Mouse (Mus musculus): ENCODE measurements around the gene Pllp. TPM values are rescaled to one million over a fixed set of nuclear protein-coding genes. Genes with fewer than 3 reads are reported as not detected.

Pllp gene
- polyA plus RNA-seq, 1 experiment from 2014 or later: 1.6 TPM

GRCm38 (mm10) chr8:94666456-94667308, 29.4 kb downstream of the Pllp start, which contains the start of gene Arl2bp:
TSS of gene Arl2bp (plus strand) at chr8:94666600.
- H3K27me3 ChIP-seq (replicated peaks; ENCODE audit: control insufficient read depth, insufficient read depth, low read length): no peaks in the 10 kb centered on the region
- H3K4me3 ChIP-seq (replicated peaks; ENCODE audit: low read length): peak within 1 kb of the TSS; percentile 97
- peaks cover 15% of the 10 kb centered on the region for H3K4me1 ChIP-seq (replicated peaks; ENCODE audit: control insufficient read depth, insufficient read depth, low read length)
- peaks cover 10% of the 10 kb centered on the region; the same call in 1 of the 2 replicates for H3K36me3 ChIP-seq (ENCODE audit: control insufficient read depth, insufficient read depth)
- ATAC-seq: peak; percentile 99
- H3K9me3 ChIP-seq (ENCODE audit: control insufficient read depth, low read length): no peaks in the 10 kb centered on the region
- H3K9ac ChIP-seq (replicated peaks; ENCODE audit: low read depth, low read length): peak within 1 kb of the TSS; percentile 99
- under 1% methylated on average over 74 of the region's 74 CpGs for WGBS
- peak within 1 kb of the TSS; percentile 84 for H3K4me2 ChIP-seq (ENCODE audit: low read length)
- H3K27ac ChIP-seq (ENCODE audit: low read length): peak within 1 kb of the TSS; percentile 90

GRCm38 (mm10) chr8:94664722-94665121, 31.4 kb downstream of the Pllp start:
- Histone ChIP-seq H3K4me1 (replicated peaks; ENCODE audit: control insufficient read depth, insufficient read depth, low read length) (peaks cover 15% of the 10 kb centered on the region), H3K4me2 (ENCODE audit: low read length) (no peak overlapping the region), H3K9me3 (ENCODE audit: control insufficient read depth, low read length) (no peaks in the 10 kb centered on the region), H3K27me3 (replicated peaks; ENCODE audit: control insufficient read depth, insufficient read depth, low read length) (no peaks in the 10 kb centered on the region), H3K4me3 (replicated peaks; ENCODE audit: low read length) (no peak overlapping the region), H3K27ac (ENCODE audit: low read length) (no peak overlapping the region), H3K9ac (replicated peaks; ENCODE audit: low read depth, low read length) (no peak overlapping the region), H3K36me3 (ENCODE audit: control insufficient read depth, insufficient read depth) (peaks cover 5% of the 10 kb centered on the region; the same call in 1 of the 2 replicates)
- ATAC-seq: no peak
- 89% methylated on average over 2 of the region's 2 CpGs for WGBS

GRCm38 (mm10) chr8:94660418-94660817, 35.7 kb downstream of the Pllp start:
- Histone ChIP-seq H3K4me2 (ENCODE audit: low read length) (no peak overlapping the region), H3K36me3 (ENCODE audit: control insufficient read depth, insufficient read depth) (peaks cover 19% of the 10 kb centered on the region), H3K9me3 (ENCODE audit: control insufficient read depth, low read length) (no peaks in the 10 kb centered on the region), H3K4me1 (replicated peaks; ENCODE audit: control insufficient read depth, insufficient read depth, low read length) (no peaks in the 10 kb centered on the region), H3K9ac (replicated peaks; ENCODE audit: low read depth, low read length) (no peak overlapping the region), H3K27ac (ENCODE audit: low read length) (no peak overlapping the region), H3K4me3 (replicated peaks; ENCODE audit: low read length) (no peak overlapping the region), H3K27me3 (replicated peaks; ENCODE audit: control insufficient read depth, insufficient read depth, low read length) (no peaks in the 10 kb centered on the region)
- ATAC-seq: no peak
- 94% methylated on average over 4 of the region's 4 CpGs for WGBS

- no peak overlapping the region for H3K4me2 ChIP-seq (ENCODE audit: low read length)
- H3K36me3 ChIP-seq (ENCODE audit: control insufficient read depth, insufficient read depth): peaks cover 27% of the 10 kb centered on the region
- no peaks in the 10 kb centered on the region for H3K4me1 ChIP-seq (replicated peaks; ENCODE audit: control insufficient read depth, insufficient read depth, low read length)
- H3K9me3 ChIP-seq (ENCODE audit: control insufficient read depth, low read length): no peaks in the 10 kb centered on the region
- no peaks in the 10 kb centered on the region for H3K27me3 ChIP-seq (replicated peaks; ENCODE audit: control insufficient read depth, insufficient read depth, low read length)
- no peak overlapping the region for H3K27ac ChIP-seq (ENCODE audit: low read length)
- no peak overlapping the region for H3K4me3 ChIP-seq (replicated peaks; ENCODE audit: low read length)
- no peak overlapping the region for H3K9ac ChIP-seq (replicated peaks; ENCODE audit: low read depth, low read length)
- no peak for ATAC-seq
- WGBS: 86% methylated on average over 2 of the region's 2 CpGs
These were observed 38.0 kb downstream of the Pllp start for GRCm38 (mm10) chr8:94658031-94658430.

DNA sequence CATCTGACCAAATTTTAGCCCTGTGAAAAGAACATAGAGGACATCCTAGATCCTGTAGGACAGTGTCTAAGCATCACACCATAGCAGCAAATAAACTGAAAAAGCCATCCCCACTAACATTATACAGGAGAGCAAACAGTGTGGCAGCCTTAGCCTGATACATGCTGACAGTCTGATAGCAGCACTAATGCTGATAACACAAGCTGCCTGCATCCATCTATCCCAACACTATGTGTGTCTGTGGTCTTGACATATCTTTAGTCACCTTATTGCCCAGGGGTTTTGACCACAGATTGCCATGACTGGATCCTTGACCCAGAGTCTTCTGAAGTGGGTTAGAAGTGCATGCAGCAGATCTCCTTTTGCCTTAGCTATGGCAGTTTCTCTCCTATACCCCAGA, 41.1 kb downstream of the Pllp start:
- H3K4me2 ChIP-seq (ENCODE audit: low read length): no peak overlapping the region
- peaks cover 27% of the 10 kb centered on the region for H3K36me3 ChIP-seq (ENCODE audit: control insufficient read depth, insufficient read depth)
- no peaks in the 10 kb centered on the region for H3K27me3 ChIP-seq (replicated peaks; ENCODE audit: control insufficient read depth, insufficient read depth, low read length)
- no peak overlapping the region for H3K9ac ChIP-seq (replicated peaks; ENCODE audit: low read depth, low read length)
- H3K4me3 ChIP-seq (replicated peaks; ENCODE audit: low read length): no peak overlapping the region
- H3K4me1 ChIP-seq (replicated peaks; ENCODE audit: control insufficient read depth, insufficient read depth, low read length): no peaks in the 10 kb centered on the region
- H3K27ac ChIP-seq (ENCODE audit: low read length): no peak overlapping the region
- no peaks in the 10 kb centered on the region for H3K9me3 ChIP-seq (ENCODE audit: control insufficient read depth, low read length)
- no peak for ATAC-seq

- H3K36me3 ChIP-seq (ENCODE audit: control insufficient read depth, insufficient read depth): peaks cover 21% of the 10 kb centered on the region
- no peaks in the 10 kb centered on the region for H3K27me3 ChIP-seq (replicated peaks; ENCODE audit: control insufficient read depth, insufficient read depth, low read length)
- no peak overlapping the region for H3K4me3 ChIP-seq (replicated peaks; ENCODE audit: low read length)
- H3K4me2 ChIP-seq (ENCODE audit: low read length): no peak overlapping the region
- H3K4me1 ChIP-seq (replicated peaks; ENCODE audit: control insufficient read depth, insufficient read depth, low read length): no peaks in the 10 kb centered on the region
- no peak overlapping the region for H3K9ac ChIP-seq (replicated peaks; ENCODE audit: low read depth, low read length)
- no peaks in the 10 kb centered on the region for H3K9me3 ChIP-seq (ENCODE audit: control insufficient read depth, low read length)
- H3K27ac ChIP-seq (ENCODE audit: low read length): no peak overlapping the region
- no peak for ATAC-seq
- WGBS: 85% methylated on average over 3 of the region's 3 CpGs
These were observed 43.1 kb downstream of the Pllp start for GRCm38 (mm10) chr8:94652951-94653350.

- 24% methylated on average over 3 of the region's 3 CpGs for WGBS
- Histone ChIP-seq H3K4me3 (replicated peaks; ENCODE audit: low read length) (no peak overlapping the region), H3K27me3 (replicated peaks; ENCODE audit: control insufficient read depth, insufficient read depth, low read length) (no peaks in the 10 kb centered on the region), H3K4me1 (replicated peaks; ENCODE audit: control insufficient read depth, insufficient read depth, low read length) (no peaks in the 10 kb centered on the region), H3K36me3 (ENCODE audit: control insufficient read depth, insufficient read depth) (peaks cover 9% of the 10 kb centered on the region), H3K4me2 (ENCODE audit: low read length) (no peak overlapping the region), H3K9me3 (ENCODE audit: control insufficient read depth, low read length) (no peaks in the 10 kb centered on the region), H3K27ac (ENCODE audit: low read length) (no peak overlapping the region), H3K9ac (replicated peaks; ENCODE audit: low read depth, low read length) (no peak overlapping the region)
- ATAC-seq: no peak
These were observed 46.6 kb downstream of the Pllp start for GRCm38 (mm10) chr8:94649496-94649895.

DNA sequence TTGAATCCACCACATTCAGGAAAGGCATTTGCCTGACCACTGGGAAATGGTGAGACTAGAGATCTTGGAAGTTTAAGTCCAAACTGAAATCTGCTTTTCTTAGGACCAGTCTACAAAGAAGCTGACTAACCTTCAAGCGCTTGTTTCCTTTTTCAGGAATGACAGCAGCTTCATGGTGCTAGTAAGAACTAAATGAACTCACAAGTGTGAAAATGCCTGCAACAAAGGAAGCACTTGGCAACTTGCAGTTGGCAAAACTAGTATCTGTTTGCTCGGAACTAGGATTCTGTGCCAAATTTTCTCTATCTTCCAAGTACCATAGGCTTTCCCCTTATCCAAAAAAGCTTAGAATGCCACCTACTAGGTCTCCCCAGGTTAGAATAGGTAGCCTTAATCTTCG, 49.9 kb downstream of the Pllp start:
- H3K4me2 ChIP-seq (ENCODE audit: low read length): no peak overlapping the region
- H3K27ac ChIP-seq (ENCODE audit: low read length): no peak overlapping the region
- no peak overlapping the region for H3K4me3 ChIP-seq (replicated peaks; ENCODE audit: low read length)
- no peak overlapping the region for H3K9ac ChIP-seq (replicated peaks; ENCODE audit: low read depth, low read length)
- no peaks in the 10 kb centered on the region for H3K9me3 ChIP-seq (ENCODE audit: control insufficient read depth, low read length)
- no peaks in the 10 kb centered on the region for H3K27me3 ChIP-seq (replicated peaks; ENCODE audit: control insufficient read depth, insufficient read depth, low read length)
- ATAC-seq: no peak
- WGBS: 88% methylated on average over 3 of the region's 3 CpGs
- H3K36me3 ChIP-seq (ENCODE audit: control insufficient read depth, insufficient read depth): peaks cover 13% of the 10 kb centered on the region
- no peaks in the 10 kb centered on the region for H3K4me1 ChIP-seq (replicated peaks; ENCODE audit: control insufficient read depth, insufficient read depth, low read length)

- H3K9ac ChIP-seq (replicated peaks; ENCODE audit: low read depth, low read length): no peak overlapping the region
- no peaks in the 10 kb centered on the region for H3K4me1 ChIP-seq (replicated peaks; ENCODE audit: control insufficient read depth, insufficient read depth, low read length)
- no peak for ATAC-seq
- no peak overlapping the region for H3K4me3 ChIP-seq (replicated peaks; ENCODE audit: low read length)
- 61% methylated on average over 1 of the region's 1 CpGs for WGBS
- H3K4me2 ChIP-seq (ENCODE audit: low read length): no peak overlapping the region
- H3K36me3 ChIP-seq (ENCODE audit: control insufficient read depth, insufficient read depth): peaks cover 20% of the 10 kb centered on the region
- H3K27me3 ChIP-seq (replicated peaks; ENCODE audit: control insufficient read depth, insufficient read depth, low read length): no peaks in the 10 kb centered on the region
- H3K9me3 ChIP-seq (ENCODE audit: control insufficient read depth, low read length): no peaks in the 10 kb centered on the region
- no peak overlapping the region for H3K27ac ChIP-seq (ENCODE audit: low read length)
These were observed 50.9 kb downstream of the Pllp start for GRCm38 (mm10) chr8:94645202-94645601.
